Mouse (Mus musculus): Measurements from ENCODE around the gene Ubxn6. TPM values are rescaled to one million over a fixed set of nuclear protein-coding genes. Genes with fewer than 3 reads are reported as not detected.
"Not testable (repeated sequence)": the region's sequence is repeated elsewhere in the genome, so short reads cannot be mapped to it uniquely, and the experiment has no call there.

The Ubxn6 gene
- polyA plus RNA-seq, 1 experiment from 2014 or later = 14.2 TPM

DNA sequence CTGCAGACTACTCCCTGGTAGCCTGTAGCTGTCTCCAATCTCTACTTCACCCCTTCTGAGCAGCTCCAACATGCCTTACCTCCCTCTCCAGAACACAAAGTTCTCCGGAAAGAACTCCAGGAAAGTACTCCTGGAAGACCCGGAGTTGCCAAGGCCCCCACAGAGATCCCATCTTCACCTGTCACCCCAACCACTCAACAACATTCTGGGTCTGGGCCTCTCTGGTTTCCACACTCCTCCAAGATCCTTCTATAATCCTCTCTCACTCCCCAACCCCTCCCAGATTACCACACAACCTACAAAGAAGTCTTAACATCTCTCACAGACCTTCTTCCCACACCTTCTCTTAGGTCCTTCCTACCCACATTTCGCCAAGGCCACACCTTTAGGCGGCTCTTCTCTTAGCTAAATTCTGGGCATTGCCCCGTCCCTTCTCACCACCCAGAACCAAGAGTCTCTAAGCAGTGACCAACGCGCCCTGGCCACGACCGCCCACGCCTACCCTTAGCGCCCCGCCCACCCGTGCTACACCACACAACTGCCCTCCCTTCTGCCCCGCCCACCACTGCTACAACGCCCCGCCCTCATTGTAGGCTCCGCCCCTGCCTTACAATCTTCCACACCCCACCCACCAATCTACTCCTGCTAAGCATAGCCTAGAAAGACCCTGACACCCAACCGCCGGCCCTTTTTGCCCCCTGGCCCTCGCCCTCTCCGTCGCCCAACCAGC, 566 bp downstream of the Ubxn6 start:
- Histone ChIP-seq H3K36me3 (peaks cover 37% of the 10 kb centered on the region), H3K4me1 (replicated peaks) (peaks cover 30% of the 10 kb centered on the region), H3K9me3 (replicated peaks) (no peaks in the 10 kb centered on the region), H3K27ac (peak overlapping the region; percentile 93), H3K9ac (peak overlapping the region; percentile 75), H3K27me3 (no peaks in the 10 kb centered on the region), H3K4me3 (replicated peaks) (peak overlapping the region; percentile 67), H3K4me2 (peak overlapping the region; percentile 83)
- 8% methylated on average over 22 of the region's 22 CpGs for WGBS (ENCODE audit: insufficient replicate concordance)
- peak; percentile 84 for DNase-seq
- ATAC-seq (ENCODE audit: low read depth) = peak; percentile 18

GRCm38 (mm10) chr17:56072243-56072642, 2.6 kb downstream of the Ubxn6 start:
- Histone ChIP-seq H3K4me2 (no peak overlapping the region), H3K27me3 (no peaks in the 10 kb centered on the region), H3K36me3 (peaks cover 57% of the 10 kb centered on the region), H3K4me1 (replicated peaks) (peaks cover 24% of the 10 kb centered on the region), H3K9me3 (replicated peaks) (no peaks in the 10 kb centered on the region), H3K4me3 (replicated peaks) (no peak overlapping the region), H3K9ac (no peak overlapping the region), H3K27ac (no peak overlapping the region)
- ATAC-seq (ENCODE audit: low read depth) = no peak
- no peak for DNase-seq
- WGBS (ENCODE audit: insufficient replicate concordance) = 83% methylated on average over 5 of the region's 5 CpGs

DNA sequence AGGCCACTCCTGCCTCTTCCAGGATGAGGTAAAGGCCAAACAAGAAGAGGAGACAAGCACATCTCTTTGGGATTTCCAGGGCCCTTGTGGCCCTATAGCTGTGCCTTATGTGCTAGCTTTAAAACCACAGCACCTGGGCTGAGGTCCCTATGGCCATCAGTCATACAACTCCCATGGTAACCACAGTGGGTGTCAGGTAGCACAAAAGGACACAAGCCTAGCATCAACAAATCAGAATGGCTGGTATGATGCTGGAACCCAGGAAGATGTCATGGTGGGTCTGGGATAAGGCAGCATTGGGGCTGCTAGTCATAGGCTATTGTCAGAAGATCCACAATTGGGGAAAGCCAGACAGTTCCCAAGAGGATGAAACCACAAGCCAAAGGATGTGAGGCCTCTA, 3.7 kb downstream of the Ubxn6 start:
- Histone ChIP-seq H3K27ac (no peak overlapping the region), H3K9me3 (replicated peaks) (no peaks in the 10 kb centered on the region), H3K27me3 (no peaks in the 10 kb centered on the region), H3K36me3 (peaks cover 68% of the 10 kb centered on the region), H3K9ac (no peak overlapping the region), H3K4me3 (replicated peaks) (no peak overlapping the region), H3K4me1 (replicated peaks) (peaks cover 24% of the 10 kb centered on the region), H3K4me2 (no peak overlapping the region)
- DNase-seq = no peak
- no peak for ATAC-seq (ENCODE audit: low read depth)

DNA sequence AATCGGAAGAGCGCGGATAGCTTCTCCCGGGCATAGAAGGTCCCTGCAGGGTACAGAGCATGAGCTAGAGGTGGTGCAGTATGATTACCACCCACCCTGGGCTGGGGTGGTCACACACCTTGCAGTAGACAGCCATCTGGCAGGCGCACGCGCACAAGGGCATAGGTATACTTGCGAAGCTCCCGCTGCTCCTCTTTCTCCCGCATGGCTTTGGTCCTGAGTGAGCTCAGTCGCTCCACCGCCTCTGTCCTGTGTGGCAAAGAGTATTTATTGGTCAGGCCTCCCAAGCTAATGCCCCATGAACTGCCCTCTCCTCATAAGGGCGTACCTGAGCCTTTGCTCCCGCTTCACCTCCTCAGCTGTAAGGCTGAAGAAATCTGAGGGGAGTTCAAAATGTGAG, 5.8 kb downstream of the Ubxn6 start:
- Histone ChIP-seq H3K27me3 (no peaks in the 10 kb centered on the region), H3K4me3 (replicated peaks) (no peak overlapping the region), H3K36me3 (peaks cover 89% of the 10 kb centered on the region), H3K4me1 (replicated peaks) (peaks cover 8% of the 10 kb centered on the region), H3K27ac (no peak overlapping the region), H3K9ac (no peak overlapping the region), H3K4me2 (no peak overlapping the region), H3K9me3 (replicated peaks) (no peaks in the 10 kb centered on the region)
- ATAC-seq (ENCODE audit: low read depth) (no peak), DNase-seq (no peak)
- WGBS (ENCODE audit: insufficient replicate concordance) = 96% methylated on average over 14 of the region's 14 CpGs

DNA sequence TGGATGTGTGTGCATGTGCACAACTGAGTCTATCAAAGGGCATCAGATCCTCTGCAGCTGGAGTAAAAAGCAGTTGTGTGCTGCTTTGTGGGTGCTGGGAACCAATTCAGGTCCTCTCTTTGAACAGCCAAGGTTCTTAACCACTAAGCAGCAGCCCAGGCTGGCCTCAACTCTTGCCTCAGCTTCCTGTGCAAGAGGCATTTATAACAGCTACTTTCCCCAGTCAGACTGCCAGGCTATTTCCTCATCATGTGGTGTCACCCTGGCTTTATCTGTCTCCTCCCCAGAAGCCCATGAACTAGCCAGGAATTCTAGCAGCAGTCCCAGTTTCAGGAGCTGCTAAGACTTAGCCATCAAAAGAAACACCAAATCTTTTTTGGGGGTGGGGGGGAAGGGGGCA, 8.4 kb downstream of the Ubxn6 start:
- H3K27ac ChIP-seq = no peak overlapping the region
- H3K4me1 ChIP-seq (replicated peaks) = peaks cover 12% of the 10 kb centered on the region
- peaks cover 100% of the 10 kb centered on the region for H3K36me3 ChIP-seq
- ATAC-seq (ENCODE audit: low read depth) = no peak
- no peak overlapping the region for H3K4me2 ChIP-seq
- H3K27me3 ChIP-seq = no peaks in the 10 kb centered on the region
- no peak for DNase-seq
- no peak overlapping the region for H3K9ac ChIP-seq
- H3K4me3 ChIP-seq (replicated peaks) = no peak overlapping the region
- H3K9me3 ChIP-seq (replicated peaks) = no peaks in the 10 kb centered on the region

DNA sequence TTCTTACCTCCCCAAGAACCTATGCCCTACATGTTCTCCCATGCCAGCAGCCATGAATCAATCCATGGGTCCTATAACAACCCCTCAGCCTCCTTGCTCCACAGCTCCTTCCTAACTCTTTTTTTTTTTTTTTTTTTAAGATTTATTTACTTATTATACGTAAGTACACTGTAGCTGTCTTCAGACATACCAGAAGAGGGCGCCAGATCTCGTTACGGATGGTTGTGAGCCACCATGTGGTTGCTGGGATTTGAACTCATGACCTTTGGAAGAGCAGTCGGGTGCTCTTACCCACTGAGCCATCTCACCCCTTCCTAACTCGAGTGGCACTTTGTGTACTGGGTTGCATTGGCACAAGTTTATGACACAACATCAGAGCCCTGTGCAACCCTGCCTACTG, 9.1 kb downstream of the Ubxn6 start:
- ATAC-seq (ENCODE audit: low read depth); H3K9ac ChIP-seq; H3K27me3 ChIP-seq; H3K27ac ChIP-seq; DNase-seq; H3K9me3 ChIP-seq (replicated peaks); H3K4me2 ChIP-seq; H3K4me3 ChIP-seq (replicated peaks): not testable (repeated sequence)
- Histone ChIP-seq H3K4me1 (replicated peaks) (peaks cover 12% of the 10 kb centered on the region), H3K36me3 (peaks cover 100% of the 10 kb centered on the region)
- 74% methylated on average over 6 of the region's 6 CpGs for WGBS (ENCODE audit: insufficient replicate concordance)

- Histone ChIP-seq H3K9ac (no peak overlapping the region), H3K27me3 (no peaks in the 10 kb centered on the region), H3K9me3 (replicated peaks) (no peaks in the 10 kb centered on the region), H3K4me1 (replicated peaks) (peaks cover 12% of the 10 kb centered on the region), H3K36me3 (peaks cover 100% of the 10 kb centered on the region), H3K4me2 (no peak overlapping the region), H3K27ac (no peak overlapping the region), H3K4me3 (replicated peaks) (no peak overlapping the region)
- no peak for ATAC-seq (ENCODE audit: low read depth)
- no peak for DNase-seq
- WGBS (ENCODE audit: insufficient replicate concordance) = 88% methylated on average over 7 of the region's 7 CpGs
These were observed 12.7 kb downstream of the Ubxn6 start for GRCm38 (mm10) chr17:56062081-56062480.

GRCm38 (mm10) chr17:56057381-56058120, 17.3 kb downstream of the Ubxn6 start:
- Histone ChIP-seq H3K9ac (no peak overlapping the region), H3K9me3 (replicated peaks) (no peaks in the 10 kb centered on the region), H3K27me3 (no peaks in the 10 kb centered on the region), H3K4me1 (replicated peaks) (peaks cover 30% of the 10 kb centered on the region), H3K27ac (no peak overlapping the region), H3K4me3 (replicated peaks) (no peak overlapping the region), H3K4me2 (no peak overlapping the region), H3K36me3 (peaks cover 94% of the 10 kb centered on the region)
- no peak for DNase-seq
- no peak for ATAC-seq (ENCODE audit: low read depth)
- WGBS (ENCODE audit: insufficient replicate concordance) = 90% methylated on average over 11 of the region's 11 CpGs

GRCm38 (mm10) chr17:56055945-56056678, 18.7 kb downstream of the Ubxn6 start:
- Histone ChIP-seq H3K4me2 (no peak overlapping the region), H3K27ac (no peak overlapping the region), H3K9ac (0 out of 2 replicates have a peak overlapping the region, but pooled peaks have one; percentile 1), H3K4me1 (replicated peaks) (peaks cover 30% of the 10 kb centered on the region), H3K36me3 (peaks cover 94% of the 10 kb centered on the region), H3K27me3 (no peaks in the 10 kb centered on the region), H3K9me3 (replicated peaks) (no peaks in the 10 kb centered on the region), H3K4me3 (replicated peaks) (no peak overlapping the region)
- DNase-seq (no peak), ATAC-seq (ENCODE audit: low read depth) (no peak)
- whole genome bisulfite sequencing (ENCODE audit: insufficient replicate concordance) = 56% methylated on average over 4 of the region's 4 CpGs

DNA sequence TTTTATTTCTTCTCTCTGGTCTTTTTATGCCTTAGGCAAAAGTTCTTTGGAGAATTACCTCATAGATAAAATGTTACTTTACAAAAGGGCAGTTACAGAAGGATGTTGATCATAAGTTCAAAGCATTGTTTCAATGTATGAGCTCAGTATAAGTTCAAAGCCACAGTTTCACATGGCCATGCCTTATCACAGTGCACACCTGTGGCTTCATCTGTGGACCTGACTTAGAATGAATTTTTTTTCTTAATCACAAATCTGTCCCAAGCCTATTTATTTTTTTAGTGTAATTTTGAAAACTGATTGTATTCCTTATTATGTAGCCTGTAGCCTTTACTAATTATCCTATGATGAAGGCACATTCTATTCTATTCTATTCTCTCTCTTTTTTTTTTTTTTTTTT, 19.9 kb downstream of the Ubxn6 start:
- Histone ChIP-seq H3K4me3 (replicated peaks) (no peak overlapping the region), H3K9ac (no peak overlapping the region), H3K9me3 (replicated peaks) (no peaks in the 10 kb centered on the region), H3K27me3 (no peaks in the 10 kb centered on the region), H3K27ac (no peak overlapping the region), H3K36me3 (peaks cover 94% of the 10 kb centered on the region), H3K4me1 (replicated peaks) (peaks cover 30% of the 10 kb centered on the region), H3K4me2 (no peak overlapping the region)
- DNase-seq (no peak), ATAC-seq (ENCODE audit: low read depth) (no peak)

GRCm38 (mm10) chr17:56051369-56051768, 23.5 kb downstream of the Ubxn6 start:
- Histone ChIP-seq H3K4me1 (replicated peaks) (peaks cover 30% of the 10 kb centered on the region), H3K27ac (no peak overlapping the region), H3K9ac (no peak overlapping the region), H3K36me3 (peaks cover 94% of the 10 kb centered on the region), H3K9me3 (replicated peaks) (no peaks in the 10 kb centered on the region), H3K27me3 (no peaks in the 10 kb centered on the region), H3K4me2 (no peak overlapping the region), H3K4me3 (replicated peaks) (no peak overlapping the region)
- no peak for ATAC-seq (ENCODE audit: low read depth)
- DNase-seq = no peak
- WGBS (ENCODE audit: insufficient replicate concordance) = 86% methylated on average over 5 of the region's 5 CpGs
